Mouse (Mus musculus): ENCODE results near the gene Ctsr. TPM values are rescaled to one million over a fixed set of nuclear protein-coding genes. Genes with fewer than 3 reads are reported as not detected.
"Not testable (repeated sequence)": the region's sequence is repeated elsewhere in the genome, so short reads cannot be mapped to it uniquely, and the experiment has no call there.

Ctsr gene
- not detected for total RNA-seq (2021)
- long read RNA-seq, experiment 1 = 0 reads
- long read RNA-seq, experiment 2 = 0 reads

GRCm38 (mm10) chr13:61164156-61164555 lies at the start of gene Ctsr:
Gene Ctsr (minus strand): TSS chr13:61164256.
- no peak for DNase-seq
- intact Hi-C loops (cut with DNase I) = no loop called here

- intact Hi-C loops (cut with DNase I) = no loop called here
- DNase-seq = no peak
These were observed 39.3 kb upstream of the Ctsr start, which contains the start of gene Cts6 for GRCm38 (mm10) chr13:61203310-61203709. Gene Cts6 (minus strand): TSS chr13:61203410.

GRCm38 (mm10) chr13:61185151-61185933 lies 21.3 kb upstream of the Ctsr start:
- DNase-seq; intact Hi-C loops (cut with DNase I): not testable (repeated sequence)

DNA sequence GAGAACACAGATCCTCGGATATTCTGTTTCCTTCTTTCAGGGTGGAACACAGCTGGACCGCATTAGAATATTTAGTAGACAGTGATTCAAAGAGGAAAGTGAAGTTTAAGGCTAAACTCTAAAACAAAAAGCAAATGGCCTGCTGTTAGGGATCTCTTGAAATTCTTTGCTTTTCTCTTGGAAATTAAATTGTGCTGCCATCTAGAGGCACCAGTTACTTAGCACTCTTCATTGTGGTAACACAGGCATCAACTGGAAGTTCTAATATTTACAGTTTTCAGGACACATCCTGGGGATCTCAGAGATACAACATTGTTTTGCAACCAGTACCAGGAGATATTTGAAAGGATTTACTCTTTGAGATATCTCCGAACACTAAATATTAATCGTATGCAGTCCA lies 566 bp upstream of the Ctsr start:
- DNase-seq = no peak
- intact Hi-C loops (cut with DNase I) = no loop called here

Other genes starting within 250 kb of the Ctsr start
- gene Gm49393, start 228.7 kb downstream of the Ctsr start, total RNA-seq (2021) = not detected
- under 1 TPM in 1 of 2 experiments, not detected in 1; 0.48 TPM for gene Gm49391, start 227.7 kb downstream of the Ctsr start, total RNA-seq (2021)
- 100 to 1,000 TPM; 103 to 113 TPM for gene Ctla2a, start 227.6 kb downstream of the Ctsr start, total RNA-seq (2021)
- gene Tpbpa, start 222.3 kb downstream of the Ctsr start, total RNA-seq (2021) = not detected
- gene Ctsj, start 158.3 kb downstream of the Ctsr start, total RNA-seq (2021) = not detected
- gene Ctsq, start 123.6 kb downstream of the Ctsr start, total RNA-seq (2021) = not detected
- gene Cts6, start 39.2 kb upstream of the Ctsr start, total RNA-seq (2021) = not detected
- gene Cts8, start 91.1 kb upstream of the Ctsr start, total RNA-seq (2021) = not detected
- gene Gm49398, start 124.6 kb upstream of the Ctsr start, total RNA-seq (2021) = not detected
- not detected for gene Cts7, start 193.9 kb upstream of the Ctsr start, total RNA-seq (2021)

Measured in heart, postnatal 14 days (tissue).